Mouse (Mus musculus): ENCODE measurements around the gene Irs4. TPM values are rescaled to one million over a fixed set of nuclear protein-coding genes. Genes with fewer than 3 reads are reported as not detected.

Irs4 gene
- polyA plus RNA-seq (2014; fragmentation: Illumina TruSeq; extraction: RNeasy Lipid Tissue Mini Kit (QIAGEN cat#74804); ENCODE audit: low read depth, low replicate concordance) = 1.2 TPM

DNA sequence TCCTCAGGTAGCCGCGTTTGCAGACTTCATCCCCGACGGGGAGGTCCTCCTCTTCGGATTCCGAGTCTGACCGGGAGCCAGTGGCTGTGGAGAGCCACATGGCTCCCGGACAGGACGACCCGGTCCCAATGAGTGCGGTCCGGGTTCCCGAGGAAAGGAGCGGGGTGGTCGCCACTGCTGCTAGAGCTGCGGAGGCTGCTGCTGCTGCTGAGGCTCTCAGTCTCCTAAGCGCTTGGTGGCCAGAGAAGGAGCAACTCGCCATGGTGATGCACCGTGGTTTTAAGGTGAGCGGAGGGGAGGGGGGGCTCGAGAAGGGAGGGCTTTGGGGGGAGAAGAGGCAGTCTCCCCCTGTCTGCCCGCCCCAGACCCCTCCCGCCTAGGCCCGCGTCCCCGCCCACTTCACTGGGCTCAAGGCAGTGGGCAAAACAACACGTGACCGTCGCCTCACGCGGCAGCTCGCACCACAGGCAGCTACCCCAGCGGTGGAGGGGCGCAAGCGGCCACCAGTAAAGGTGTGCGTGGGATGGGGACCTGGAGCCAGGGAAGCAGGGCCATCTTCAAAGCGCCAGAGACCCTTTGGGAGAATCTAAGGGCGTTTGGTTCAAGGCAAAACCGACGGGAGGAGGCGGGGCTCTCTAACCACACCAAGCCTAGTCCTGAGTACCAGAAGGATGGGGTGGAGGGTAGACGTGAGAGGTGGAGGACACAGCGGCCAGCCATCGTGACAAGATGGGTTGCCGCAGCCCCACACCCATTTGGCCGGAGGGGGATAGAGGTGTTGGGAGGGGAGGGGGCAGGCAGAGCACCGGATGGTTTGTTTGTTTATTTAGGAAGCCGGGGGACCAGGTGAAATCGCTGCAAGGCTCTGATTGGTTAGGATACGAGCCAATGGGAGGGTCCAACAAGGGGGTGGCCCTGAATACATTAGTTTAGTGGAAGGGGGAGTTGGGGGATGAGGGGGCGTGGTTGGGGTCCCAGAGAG is at the start of gene Irs4:
Irs4 (minus strand) TSS at position 327 of the 982 bp plus-strand sequence.

Other genes with a start within 250 kb of the Irs4 start
- gene Col4a5, start 249.9 kb downstream of the Irs4 start, polyA plus RNA-seq (2014; fragmentation: Illumina TruSeq; extraction: RNeasy Lipid Tissue Mini Kit (QIAGEN cat#74804); ENCODE audit: low read depth, low replicate concordance) = 3.5 TPM
- not detected for gene Gm15294, start 150.0 kb upstream of the Irs4 start, polyA plus RNA-seq (2014; fragmentation: Illumina TruSeq; extraction: RNeasy Lipid Tissue Mini Kit (QIAGEN cat#74804); ENCODE audit: low read depth, low replicate concordance)